Mouse (Mus musculus): ENCODE results near the gene Glra4.

DNA sequence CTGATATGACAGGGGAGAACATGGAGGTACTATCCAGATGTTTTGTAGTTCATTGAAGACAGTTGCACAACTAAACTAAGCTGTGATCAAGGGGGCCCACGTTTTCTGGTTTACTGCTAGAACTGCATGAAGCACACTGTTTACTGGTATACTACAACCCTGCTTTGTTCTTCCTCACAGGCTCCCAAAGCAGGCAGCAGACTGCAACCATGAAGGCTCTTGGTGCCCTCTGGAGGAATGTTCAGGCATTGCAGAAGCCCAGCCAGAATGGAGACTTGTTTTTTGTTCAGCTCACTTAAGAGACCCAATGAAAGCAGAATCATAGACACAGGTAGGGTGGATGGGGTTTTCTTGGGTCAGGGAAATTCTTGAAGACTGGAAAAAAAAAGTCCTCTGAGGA, 40.3 kb upstream of the Glra4 start:
- TF ChIP-seq GATA1 (IDR thresholded peaks at IDR 0.05; ENCODE audit: low read length), result no peak
- TF ChIP-seq TAL1 (IDR thresholded peaks at IDR 0.05; ENCODE audit: low read length), result no peak
